Mouse (Mus musculus) adrenal gland, postnatal 0 days (tissue): Measurements from ENCODE around the gene Sult2b1. TPM values are rescaled to one million over a fixed set of nuclear protein-coding genes. Genes with fewer than 3 reads are reported as not detected.

Experiments
- polyA plus RNA-seq: library from polyadenylated mRNA; unstranded; fragments of >200 nt; fragmentation: Nextera tagmentation; extraction: Ambion mirVana; gene quantifications from 2 replicates; pipeline ENCODE4 v1.2.1, GENCODE M21; 2015

Gene Sult2b1
- polyA plus RNA-seq = 0.54 and 0.91 TPM in 2 replicates

GRCm38 (mm10) chr7:45784524-45785372 is at the start of gene Sult2b1:
Gene Sult2b1, minus strand, starts transcription at chr7:45784669.

GRCm38 (mm10) chr7:45830427-45831127 is 46.1 kb upstream of the Sult2b1 start, which contains the start of gene Grwd1:
Gene Grwd1, minus strand, starts transcription at chr7:45830944.

GRCm38 (mm10) chr7:45824598-45824997 is 40.1 kb upstream of the Sult2b1 start, which contains the start of gene Kcnj14:
Gene Kcnj14, minus strand, starts transcription at chr7:45824782.

GRCm38 (mm10) chr7:45813787-45814779 is 29.6 kb upstream of the Sult2b1 start, which contains the start of gene Cyth2:
Gene Cyth2, minus strand, starts transcription at chr7:45814581.

GRCm38 (mm10) chr7:45783511-45784091 is 868 bp downstream of the Sult2b1 start, which contains the start of gene Lmtk3:
Gene Lmtk3, plus strand, starts transcription at chr7:45783738.

GRCm38 (mm10) chr7:45725713-45726112 is 58.8 kb downstream of the Sult2b1 start, which contains the start of gene Spaca4:
Gene Spaca4, minus strand, starts transcription at chr7:45725813.

GRCm38 (mm10) chr7:45720413-45721233 is 63.8 kb downstream of the Sult2b1 start, which contains the start of gene Fam83e:
Gene Fam83e, plus strand, starts transcription at chr7:45721212.

GRCm38 (mm10) chr7:45717918-45718297 is 66.6 kb downstream of the Sult2b1 start, which contains the start of gene Sphk2:
Gene Sphk2, minus strand, starts transcription at chr7:45718002.

GRCm38 (mm10) chr7:45715090-45715708 is 69.3 kb downstream of the Sult2b1 start, which contains the start of gene Rpl18:
Gene Rpl18, plus strand, starts transcription at chr7:45715457.

GRCm38 (mm10) chr7:45704730-45705442 is 79.6 kb downstream of the Sult2b1 start, which contains the start of gene Dbp:
Gene Dbp, plus strand, starts transcription at chr7:45705088.

GRCm38 (mm10) chr7:45699523-45700141 is 84.8 kb downstream of the Sult2b1 start, which contains the start of gene Car11:
Gene Car11, plus strand, starts transcription at chr7:45699843.

GRCm38 (mm10) chr7:45693921-45694591 is 90.4 kb downstream of the Sult2b1 start, which contains the start of gene Sec1:
Gene Sec1, minus strand, starts transcription at chr7:45694402.

GRCm38 (mm10) chr7:45683396-45684050 is 100.9 kb downstream of the Sult2b1 start, which contains the start of gene Ntn5:
Gene Ntn5, plus strand, starts transcription at chr7:45684022.

